In the genomic region with DNA sequence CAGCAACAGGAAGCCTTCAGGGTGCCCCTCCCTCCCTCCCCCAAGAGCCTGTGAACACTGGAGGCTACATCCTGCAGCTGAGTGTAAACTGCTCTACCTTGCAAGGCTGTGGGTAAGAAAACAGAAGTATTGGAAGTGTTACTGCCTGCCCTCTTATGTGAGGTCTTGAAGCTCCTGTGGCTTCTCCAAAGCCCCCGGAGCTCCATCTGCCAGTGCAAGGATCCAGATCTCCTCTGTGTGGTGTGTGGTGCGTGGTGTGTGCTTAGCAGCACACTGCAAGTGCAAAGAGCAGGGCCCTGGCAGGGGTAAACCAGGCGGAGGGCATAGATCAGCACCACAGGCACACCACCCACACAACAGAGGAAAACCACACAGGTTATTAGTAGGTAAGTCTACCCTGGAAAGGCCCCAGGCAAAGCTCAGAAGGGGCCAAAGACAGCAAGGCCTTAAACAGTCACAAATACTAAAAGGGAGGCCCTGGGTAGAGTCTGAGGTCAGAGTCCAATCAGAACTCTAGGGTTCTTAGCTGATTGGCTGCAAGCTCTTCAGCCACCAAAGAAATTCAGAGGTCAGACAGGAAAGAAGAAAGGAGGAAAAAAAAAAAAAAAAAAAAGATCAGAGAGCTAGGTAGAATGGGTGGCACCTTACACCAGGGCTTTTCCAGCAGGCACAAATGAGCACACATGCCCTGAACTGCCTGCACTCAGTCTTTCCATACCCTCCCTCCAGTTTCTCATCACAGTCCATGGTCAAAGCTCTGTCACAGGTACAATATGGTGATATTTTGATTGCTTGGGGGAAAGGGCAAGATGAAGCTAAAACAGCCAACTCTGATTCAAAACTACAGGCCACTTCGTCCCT, we compare ENCODE assay signal across 1 mouse cellular context.
TF ChIP-seq lines count a peak whose summit lies in the region.

No protein-coding gene starts in this region.

TF ChIP-seq in ES-E14, 5 proteins besides CTCF, POLR2A, EP300 and RAD21:
- no peak for TF ChIP-seq MAFK (IDR thresholded peaks at IDR 0.05; ENCODE audit: insufficient read depth, low read depth, low read length)
